Mouse (Mus musculus) cortical plate, adult 2 months (tissue): ENCODE measurements around the gene Got1.
A peak's percentile ranks its signal among the peaks of the same experiment; 100 is the strongest.

Experiments
- CTCF ChIP-seq: fragments of 200-500 bp; IDR thresholded peaks from 2 replicates; pipeline ENCODE4 v1.5.1; 2011; ENCODE audit warnings: mild to moderate bottlenecking, control low read depth, low read length; ENCODE audit not compliant: insufficient read depth; ENCODE audit errors: extremely low read depth
- POLR2A ChIP-seq: fragments of 200-500 bp; IDR thresholded peaks from 2 replicates; pipeline ENCODE4 v1.6.1; 2011; ENCODE audit warnings: mild to moderate bottlenecking, low read length, control low read depth; ENCODE audit not compliant: insufficient read depth; ENCODE audit errors: extremely low read depth

DNA sequence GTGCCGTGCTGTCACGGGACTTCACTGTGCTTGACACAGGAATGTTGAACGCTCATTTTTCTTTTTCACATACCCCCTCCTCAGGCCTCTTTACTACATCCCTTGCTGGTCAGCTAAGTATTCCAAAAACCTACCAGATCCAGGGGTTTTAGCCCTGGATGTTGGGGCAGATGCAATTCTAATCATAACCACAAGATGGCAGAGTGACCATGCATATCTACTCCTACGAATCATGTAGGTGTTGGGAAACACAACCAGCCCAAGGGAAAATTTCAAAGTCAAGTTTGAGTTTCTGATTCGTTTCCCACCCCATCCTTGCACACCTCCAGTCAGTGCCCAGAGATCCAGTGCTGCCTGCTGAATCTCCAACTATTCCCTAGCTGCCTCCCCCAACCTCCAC lies 28.6 kb downstream of the Got1 start:
- TF ChIP-seq POLR2A, result no peak
- peak; percentile 59; the same call in 1 of the 2 replicates for TF ChIP-seq CTCF
